Mouse (Mus musculus) megakaryocyte, embryonic 14.5 days (primary cell): ENCODE results near the gene Ston1. TPM values are rescaled to one million over a fixed set of nuclear protein-coding genes. Genes with fewer than 3 reads are reported as not detected.

ENCODE experiments used
- H3K27me3 ChIP-seq: replicated peaks from 2 replicates; pipeline ENCODE3; 2012; ENCODE audit warnings: inconsistent platforms
- H3K36me3 ChIP-seq: replicated peaks from 2 replicates; pipeline ENCODE3; 2012; ENCODE audit warnings: low read length, inconsistent platforms, mixed read lengths
- H3K4me1 ChIP-seq: 2 replicates; pipeline ENCODE4 v1.6.1; 2012; ENCODE audit warnings: inconsistent platforms
- H3K4me3 ChIP-seq: replicated peaks from 2 replicates; pipeline ENCODE3; 2012; ENCODE audit warnings: moderate library complexity, mild to moderate bottlenecking, inconsistent platforms
- H3K9me3 ChIP-seq: 2 replicates; pipeline ENCODE4 v1.6.1; 2012; ENCODE audit warnings: inconsistent platforms
- FLI1 ChIP-seq: IDR thresholded peaks from 2 replicates; pipeline ENCODE4 v1.6.1; 2012; ENCODE audit warnings: low read length, inconsistent platforms, mixed read lengths
- GATA1 ChIP-seq: IDR thresholded peaks from 3 replicates; pipeline ENCODE4 v1.6.1; 2012; ENCODE audit warnings: mixed read lengths, low read length, inconsistent platforms, borderline replicate concordance
- polyA plus RNA-seq: library from polyadenylated mRNA; stranded (reverse); fragments of >175 nt; gene quantifications from 2 replicates; pipeline ENCODE4 v1.2.3, GENCODE M21; 2012; ENCODE audit warnings: low replicate concordance; ENCODE audit not compliant: insufficient read depth

The Ston1 gene
- polyA plus RNA-seq, 1 experiment = 0.29 TPM

GRCm38 (mm10) chr17:88558168-88558842 is 39.2 kb upstream of the Ston1 start:
- H3K4me1 ChIP-seq = no peaks in the 10 kb centered on the region
- no peaks in the 10 kb centered on the region for H3K9me3 ChIP-seq
- no peak for TF ChIP-seq FLI1
- no peak for TF ChIP-seq GATA1
- H3K4me3 ChIP-seq = no peak overlapping the region
- H3K36me3 ChIP-seq = peaks cover 82% of the 10 kb centered on the region
- no peaks in the 10 kb centered on the region for H3K27me3 ChIP-seq

- peaks cover 79% of the 10 kb centered on the region for H3K36me3 ChIP-seq
- H3K4me3 ChIP-seq = no peak overlapping the region
- TF ChIP-seq FLI1 (no peak), GATA1 (no peak)
- no peaks in the 10 kb centered on the region for H3K9me3 ChIP-seq
- no peaks in the 10 kb centered on the region for H3K4me1 ChIP-seq
- no peaks in the 10 kb centered on the region for H3K27me3 ChIP-seq
Measured at GRCm38 (mm10) chr17:88563611-88564010, 33.9 kb upstream of the Ston1 start.

GRCm38 (mm10) chr17:88569807-88570540 is 27.5 kb upstream of the Ston1 start:
- H3K36me3 ChIP-seq = peaks cover 91% of the 10 kb centered on the region
- H3K4me1 ChIP-seq = no peaks in the 10 kb centered on the region
- H3K4me3 ChIP-seq = no peak overlapping the region
- TF ChIP-seq FLI1 (no peak), GATA1 (no peak)
- 0 out of 2 replicates have a peak, but pooled peaks cover 3% of the 10 kb centered on the region for H3K9me3 ChIP-seq
- H3K27me3 ChIP-seq = no peaks in the 10 kb centered on the region

DNA sequence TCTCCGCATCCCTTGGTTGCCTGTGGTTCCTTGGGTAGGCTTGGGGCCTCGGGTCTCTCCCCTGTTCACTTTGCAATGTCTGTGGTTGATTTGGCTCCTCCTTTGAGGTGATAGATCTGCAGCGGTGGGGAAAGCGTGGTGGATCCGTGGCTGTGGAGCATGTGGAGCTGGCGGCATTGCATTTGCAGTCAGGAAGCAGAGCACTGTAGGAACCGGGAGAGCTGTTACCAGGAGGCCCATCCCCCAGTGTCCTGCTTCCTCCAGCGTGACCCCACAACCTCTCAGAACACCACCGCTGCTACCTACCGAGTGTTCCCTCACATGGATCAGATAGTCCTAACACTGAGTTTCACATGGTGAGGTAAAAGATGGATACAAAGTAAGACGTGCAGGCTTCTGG is 26.7 kb upstream of the Ston1 start:
- TF ChIP-seq FLI1 = no peak
- no peak for TF ChIP-seq GATA1
- H3K4me1 ChIP-seq = no peaks in the 10 kb centered on the region
- H3K4me3 ChIP-seq = no peak overlapping the region
- no peaks in the 10 kb centered on the region for H3K27me3 ChIP-seq
- peaks cover 91% of the 10 kb centered on the region for H3K36me3 ChIP-seq
- H3K9me3 ChIP-seq = 0 out of 2 replicates have a peak, but pooled peaks cover 3% of the 10 kb centered on the region

DNA sequence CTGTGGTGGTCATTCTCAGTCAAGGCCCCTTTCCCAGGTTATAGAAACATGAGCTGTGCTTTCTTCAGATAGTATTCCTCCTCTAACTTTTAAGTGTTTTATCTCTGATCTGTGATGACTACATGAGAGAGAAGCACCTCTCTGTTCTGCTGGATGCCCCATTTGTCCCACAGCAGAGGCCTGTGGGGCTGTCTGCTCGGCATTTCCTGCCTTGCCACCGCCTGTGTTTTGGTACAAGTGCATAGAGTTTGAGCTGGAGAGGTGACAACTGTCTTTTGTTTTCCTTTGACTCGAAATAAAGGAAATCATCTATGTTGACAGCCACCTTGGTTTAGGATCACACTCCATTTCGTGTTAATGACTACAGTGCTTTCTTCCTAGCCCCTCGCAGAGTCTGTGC is 22.7 kb upstream of the Ston1 start:
- H3K36me3 ChIP-seq = peaks cover 92% of the 10 kb centered on the region
- H3K27me3 ChIP-seq = no peaks in the 10 kb centered on the region
- TF ChIP-seq GATA1 (no peak), FLI1 (no peak)
- H3K9me3 ChIP-seq = 0 out of 2 replicates have a peak, but pooled peaks cover 3% of the 10 kb centered on the region
- no peak overlapping the region for H3K4me3 ChIP-seq
- H3K4me1 ChIP-seq = no peaks in the 10 kb centered on the region

GRCm38 (mm10) chr17:88578522-88579242 is 18.8 kb upstream of the Ston1 start:
- H3K4me1 ChIP-seq = 0 out of 2 replicates have a peak, but pooled peaks cover 3% of the 10 kb centered on the region
- no peak overlapping the region for H3K4me3 ChIP-seq
- no peaks in the 10 kb centered on the region for H3K27me3 ChIP-seq
- peaks cover 92% of the 10 kb centered on the region for H3K36me3 ChIP-seq
- no peaks in the 10 kb centered on the region for H3K9me3 ChIP-seq
- TF ChIP-seq GATA1 (no peak), FLI1 (no peak)

GRCm38 (mm10) chr17:88580556-88580955 is 16.9 kb upstream of the Ston1 start:
- 0 out of 2 replicates have a peak, but pooled peaks cover 3% of the 10 kb centered on the region for H3K4me1 ChIP-seq
- H3K9me3 ChIP-seq = no peaks in the 10 kb centered on the region
- TF ChIP-seq GATA1 (no peak), FLI1 (no peak)
- H3K4me3 ChIP-seq = no peak overlapping the region
- peaks cover 95% of the 10 kb centered on the region for H3K36me3 ChIP-seq
- H3K27me3 ChIP-seq = no peaks in the 10 kb centered on the region

DNA sequence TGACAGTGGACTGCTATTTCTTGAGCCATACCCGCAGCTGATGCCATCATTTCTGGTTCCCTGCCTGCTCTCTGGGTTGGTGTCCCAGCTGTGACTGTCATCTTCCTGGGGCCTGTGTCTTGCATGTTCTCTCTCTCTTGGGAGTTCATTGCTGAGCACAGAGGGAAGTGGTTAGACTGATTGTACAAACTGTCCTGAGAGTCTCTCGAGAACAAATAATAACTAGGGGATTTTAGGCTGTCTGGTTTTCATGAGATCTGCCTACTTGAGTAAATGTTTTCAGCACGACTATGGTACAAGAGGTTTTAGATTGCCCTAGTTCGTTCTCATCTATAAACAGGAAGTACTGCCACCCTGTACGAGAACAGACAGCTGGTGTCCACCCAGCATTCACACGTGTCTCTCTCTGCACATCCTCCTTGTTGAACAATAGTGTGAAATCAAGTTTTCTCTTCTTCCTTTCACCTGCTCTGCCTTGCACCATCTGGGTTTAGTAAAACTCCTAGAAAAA is 15.9 kb upstream of the Ston1 start:
- Histone ChIP-seq H3K4me1 (0 out of 2 replicates have a peak, but pooled peaks cover 3% of the 10 kb centered on the region), H3K4me3 (no peak overlapping the region), H3K36me3 (peaks cover 95% of the 10 kb centered on the region), H3K27me3 (no peaks in the 10 kb centered on the region), H3K9me3 (no peaks in the 10 kb centered on the region)
- TF ChIP-seq GATA1 = no peak
- no peak for TF ChIP-seq FLI1

DNA sequence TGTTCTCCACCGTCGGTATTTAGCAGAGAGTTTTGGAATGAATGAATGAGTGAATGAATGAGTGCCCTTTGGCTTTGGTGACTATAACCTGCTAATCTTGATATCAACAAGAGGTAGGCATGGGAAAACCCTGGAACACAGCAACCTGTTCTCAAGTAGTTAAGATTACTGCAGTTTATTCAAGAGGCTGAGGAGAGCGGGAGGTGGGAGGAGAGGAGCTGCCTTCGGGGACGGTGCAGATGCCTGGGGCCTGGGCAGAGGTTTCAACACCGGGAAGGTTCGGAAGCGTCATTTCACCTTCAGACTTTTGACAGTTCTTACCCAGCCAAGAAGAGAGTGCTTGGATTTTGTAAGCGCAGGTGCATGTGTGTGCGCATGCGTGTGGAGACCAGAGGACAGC is 14.5 kb upstream of the Ston1 start:
- Histone ChIP-seq H3K27me3 (no peaks in the 10 kb centered on the region), H3K36me3 (peaks cover 95% of the 10 kb centered on the region), H3K9me3 (no peaks in the 10 kb centered on the region), H3K4me3 (no peak overlapping the region), H3K4me1 (0 out of 2 replicates have a peak, but pooled peaks cover 3% of the 10 kb centered on the region)
- TF ChIP-seq FLI1 (no peak), GATA1 (no peak)

GRCm38 (mm10) chr17:88583411-88583810 is 14.1 kb upstream of the Ston1 start:
- TF ChIP-seq FLI1 (no peak), GATA1 (no peak)
- H3K9me3 ChIP-seq = no peaks in the 10 kb centered on the region
- H3K36me3 ChIP-seq = peaks cover 95% of the 10 kb centered on the region
- H3K4me1 ChIP-seq = 0 out of 2 replicates have a peak, but pooled peaks cover 3% of the 10 kb centered on the region
- no peaks in the 10 kb centered on the region for H3K27me3 ChIP-seq
- H3K4me3 ChIP-seq = no peak overlapping the region
